Mouse (Mus musculus): ENCODE data around the gene Abcb11. TPM values are rescaled to one million over a fixed set of nuclear protein-coding genes. Genes with fewer than 3 reads are reported as not detected.

Abcb11 gene
- total RNA-seq, 4 experiments from 2014 or later = not detected

- DNase-seq (ENCODE audit: low spot score in 2 of 2) = no peak
Measured at GRCm38 (mm10) chr2:69275875-69276274, 66.5 kb downstream of the Abcb11 start.

GRCm38 (mm10) chr2:69264069-69264618 lies 78.3 kb downstream of the Abcb11 start:
- no peak for DNase-seq (ENCODE audit: low spot score in 2 of 2)

- no peak for DNase-seq (ENCODE audit: low spot score in 2 of 2)
Measured at GRCm38 (mm10) chr2:69248221-69248755, 94.1 kb downstream of the Abcb11 start.

GRCm38 (mm10) chr2:69247081-69247480 lies 95.3 kb downstream of the Abcb11 start:
- DNase-seq (ENCODE audit: low spot score in 2 of 2) = no peak

GRCm38 (mm10) chr2:69244924-69245323 lies 97.5 kb downstream of the Abcb11 start:
- DNase-seq (ENCODE audit: low spot score in 2 of 2) = no peak

GRCm38 (mm10) chr2:69239315-69239714 lies 103.1 kb downstream of the Abcb11 start:
- no peak for DNase-seq (ENCODE audit: low spot score in 2 of 2)

GRCm38 (mm10) chr2:69234976-69235678 lies 107.3 kb downstream of the Abcb11 start:
- DNase-seq (ENCODE audit: low spot score in 2 of 2) = no peak

GRCm38 (mm10) chr2:69232101-69232500 lies 110.3 kb downstream of the Abcb11 start:
- DNase-seq (ENCODE audit: low spot score in 2 of 2) = no peak

GRCm38 (mm10) chr2:69230137-69230536 lies 112.3 kb downstream of the Abcb11 start:
- DNase-seq (ENCODE audit: low spot score in 2 of 2) = no peak

- DNase-seq (ENCODE audit: low spot score in 2 of 2) = no peak
Measured at GRCm38 (mm10) chr2:69228635-69229034, 113.8 kb downstream of the Abcb11 start.

GRCm38 (mm10) chr2:69226876-69227275 lies 115.5 kb downstream of the Abcb11 start:
- no peak for DNase-seq (ENCODE audit: low spot score in 2 of 2)

- DNase-seq (ENCODE audit: low spot score in 2 of 2) = no peak
Measured at GRCm38 (mm10) chr2:69224724-69225123, 117.7 kb downstream of the Abcb11 start.

- DNase-seq (ENCODE audit: low spot score in 2 of 2) = no peak
Measured at GRCm38 (mm10) chr2:69222815-69223214, 119.6 kb downstream of the Abcb11 start.

GRCm38 (mm10) chr2:69221868-69222416 lies 120.5 kb downstream of the Abcb11 start:
- DNase-seq (ENCODE audit: low spot score in 2 of 2) = no peak

GRCm38 (mm10) chr2:69215242-69215641 lies 127.2 kb downstream of the Abcb11 start:
- DNase-seq (ENCODE audit: low spot score in 2 of 2) = no peak

GRCm38 (mm10) chr2:69212652-69213051 lies 129.8 kb downstream of the Abcb11 start:
- DNase-seq (ENCODE audit: low spot score in 2 of 2) = no peak

- DNase-seq (ENCODE audit: low spot score in 2 of 2) = no peak
Measured at GRCm38 (mm10) chr2:69210773-69211172, 131.6 kb downstream of the Abcb11 start, which contains the start of gene G6pc2. Gene G6pc2 (plus strand): TSS chr2:69211073.

- DNase-seq (ENCODE audit: low spot score in 2 of 2) = no peak
Measured at GRCm38 (mm10) chr2:69209684-69210083, 132.7 kb downstream of the Abcb11 start.

GRCm38 (mm10) chr2:69206523-69206922 lies 135.9 kb downstream of the Abcb11 start:
- no peak for DNase-seq (ENCODE audit: low spot score in 2 of 2)

GRCm38 (mm10) chr2:69205791-69206351 lies 136.5 kb downstream of the Abcb11 start, which contains the start of gene Spc25:
Gene Spc25 (minus strand): TSS chr2:69206194.
- DNase-seq (ENCODE audit: low spot score in 2 of 2) = peak; percentile 64 to 89

- no peak for DNase-seq (ENCODE audit: low spot score in 2 of 2)
Measured at GRCm38 (mm10) chr2:69205185-69205584, 137.2 kb downstream of the Abcb11 start.

GRCm38 (mm10) chr2:69193555-69193954 lies 148.9 kb downstream of the Abcb11 start:
- DNase-seq (ENCODE audit: low spot score in 2 of 2) = no peak

All from left cerebral cortex, adult 8-10 months (tissue).